Mouse (Mus musculus) gastrocnemius, postnatal 4 days (tissue): ENCODE data around the gene Hils1. TPM values are rescaled to one million over a fixed set of nuclear protein-coding genes. Genes with fewer than 3 reads are reported as not detected.
"Not testable (repeated sequence)": the region's sequence is repeated elsewhere in the genome, so short reads cannot be mapped to it uniquely, and the experiment has no call there.

Source experiments
- DNase-seq, 2 experiments: peaks; one replicate each; pipeline ENCODE4 v3.0.0; 2021 to 2022; ENCODE audit warnings: low spot score in 2 of 2, mixed read lengths in 2 of 2
- total RNA-seq, 2 experiments: library from RNA; stranded (reverse); gene quantifications; 2 replicates each; pipeline ENCODE4 v1.2.3; 2021

Hils1 gene
- total RNA-seq, 2 experiments from 2014 or later: not detected

GRCm38 (mm10) chr11:95001584-95002347, 34.4 kb downstream of the Hils1 start:
- DNase-seq: no peak

- no peak for DNase-seq
Observed at GRCm38 (mm10) chr11:95002705-95003104, 35.3 kb downstream of the Hils1 start.

- DNase-seq: no peak
Observed at GRCm38 (mm10) chr11:95004136-95004936, 36.9 kb downstream of the Hils1 start.

GRCm38 (mm10) chr11:95004937-95005198, 37.5 kb downstream of the Hils1 start:
- no peak for DNase-seq

GRCm38 (mm10) chr11:95006038-95006437, 38.6 kb downstream of the Hils1 start:
- DNase-seq: no peak

GRCm38 (mm10) chr11:95006525-95007219, 39.3 kb downstream of the Hils1 start:
- peak; percentile 72 to 86 for DNase-seq

GRCm38 (mm10) chr11:95007418-95007817, 40.0 kb downstream of the Hils1 start:
- DNase-seq: no peak

- DNase-seq: peak in 1 of 2 experiments; percentile 50
Observed at GRCm38 (mm10) chr11:95008661-95009628, 41.6 kb downstream of the Hils1 start.

- DNase-seq: peak; percentile 58 to 74
Observed at GRCm38 (mm10) chr11:95009629-95010014, 42.2 kb downstream of the Hils1 start, which contains the start of gene Samd14. Samd14 (plus strand) TSS chr11:95009879.

GRCm38 (mm10) chr11:95010141-95010739, 42.8 kb downstream of the Hils1 start:
- DNase-seq: peak in 1 of 2 experiments; percentile 47

GRCm38 (mm10) chr11:95010841-95011403, 43.5 kb downstream of the Hils1 start:
- DNase-seq: not testable (repeated sequence)

GRCm38 (mm10) chr11:95011416-95011815, 44.0 kb downstream of the Hils1 start:
- no peak for DNase-seq

GRCm38 (mm10) chr11:95012075-95012474, 44.7 kb downstream of the Hils1 start:
- DNase-seq: no peak

GRCm38 (mm10) chr11:95012487-95012886, 45.1 kb downstream of the Hils1 start:
- DNase-seq: no peak

GRCm38 (mm10) chr11:95015484-95015883, 48.1 kb downstream of the Hils1 start:
- DNase-seq: no peak

Other genes with a start within 250 kb of the Hils1 start
- 1 to 10 TPM in 1 of 2 experiments, under 1 TPM in 1; 0.98 to 1.3 TPM for gene Cdc34b, start 225.8 kb upstream of the Hils1 start, total RNA-seq
- gene Tmem92, start 184.9 kb upstream of the Hils1 start, total RNA-seq: not detected
- gene Col1a1, start 31.4 kb upstream of the Hils1 start, total RNA-seq: 1,000 to 10,000 TPM; 5,652 to 6,690 TPM
- gene Sgca, start 8.7 kb downstream of the Hils1 start, total RNA-seq: 100 to 1,000 TPM; 169 to 222 TPM
- gene Ppp1r9b, start 23.4 kb downstream of the Hils1 start, total RNA-seq: 10 to 100 TPM; 64.9 to 69.2 TPM
- gene Samd14, start 42.3 kb downstream of the Hils1 start, total RNA-seq: 10 to 100 TPM; 10.8 to 11.4 TPM
- gene Pdk2, start 73.8 kb downstream of the Hils1 start, total RNA-seq: 100 to 1,000 TPM; 254 to 274 TPM
- 1 to 10 TPM; 4.8 to 5.5 TPM for gene Itga3, start 109.2 kb downstream of the Hils1 start, total RNA-seq
- under 1 TPM; 0.34 to 0.60 TPM for gene Dlx3, start 152.5 kb downstream of the Hils1 start, total RNA-seq
- gene Dlx4, start 178.7 kb downstream of the Hils1 start, total RNA-seq: not detected